Mouse (Mus musculus) small intestine, adult 2 months (tissue): Measurements from ENCODE around the gene Manbal.

ENCODE experiments used
- CTCF ChIP-seq: fragments of 200-500 bp; IDR thresholded peaks from 2 replicates; pipeline ENCODE4 v1.5.1; 2012; ENCODE audit warnings: low read depth, mild to moderate bottlenecking, control low read depth, inconsistent platforms, low read length, moderate library complexity, mixed read lengths; ENCODE audit not compliant: insufficient replicate concordance, insufficient read length; ENCODE audit errors: extremely low read depth
- POLR2A ChIP-seq: fragments of 200-500 bp; IDR thresholded peaks from 2 replicates; pipeline ENCODE4 v1.6.1; 2012; ENCODE audit warnings: low read depth, mild to moderate bottlenecking, control low read depth, inconsistent platforms, low read length, moderate library complexity

DNA sequence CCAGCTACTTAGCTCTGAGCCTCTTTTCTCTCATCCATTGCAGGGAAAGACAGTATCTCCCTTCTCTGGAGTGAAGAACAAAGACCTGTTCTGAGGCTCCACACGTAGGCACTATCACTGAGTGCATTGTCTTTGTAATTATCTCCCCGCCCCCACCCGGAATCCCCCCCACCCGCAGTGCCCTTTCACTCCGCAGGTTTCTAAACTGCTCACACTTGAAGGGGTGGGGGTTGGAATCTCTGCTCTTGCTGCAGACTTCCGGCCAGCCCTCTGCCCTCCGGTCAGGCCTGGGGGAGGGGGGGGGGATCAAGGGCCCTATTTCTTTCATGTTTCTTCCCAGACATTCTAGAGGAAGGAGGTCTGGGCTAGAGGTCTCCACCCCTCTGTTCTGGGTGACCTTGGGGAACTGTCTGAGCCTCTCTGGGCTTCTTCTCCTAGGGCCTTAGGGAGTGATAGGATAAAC, 51.2 kb downstream of the Manbal start:
- no peak for TF ChIP-seq CTCF
- no peak for TF ChIP-seq POLR2A
